Mouse (Mus musculus) brain, embryonic 14.5 days (tissue): ENCODE data around the gene Grm1.

Experiments
- CTCF ChIP-seq: fragments of 200-500 bp; IDR thresholded peaks from 2 replicates; pipeline ENCODE4 v1.5.1; 2012; ENCODE audit warnings: inconsistent platforms, mild to moderate bottlenecking, moderate library complexity, borderline replicate concordance; ENCODE audit not compliant: insufficient read depth, insufficient read length; ENCODE audit errors: extremely low read depth
- POLR2A ChIP-seq: fragments of 200-500 bp; IDR thresholded peaks from 2 replicates; pipeline ENCODE4 v1.6.1; 2012; ENCODE audit warnings: mild to moderate bottlenecking, inconsistent platforms, borderline replicate concordance; ENCODE audit not compliant: poor library complexity, insufficient read depth, insufficient read length, severe bottlenecking; ENCODE audit errors: extremely low read depth

- TF ChIP-seq CTCF (no peak), POLR2A (no peak)
Measured at GRCm38 (mm10) chr10:10947531-10947930, 134.6 kb downstream of the Grm1 start.
